Mouse (Mus musculus) kidney, postnatal 0 days (tissue): ENCODE results near the gene Ncoa7. TPM values are rescaled to one million over a fixed set of nuclear protein-coding genes. Genes with fewer than 3 reads are reported as not detected.
"Not testable (repeated sequence)": the region's sequence is repeated elsewhere in the genome, so short reads cannot be mapped to it uniquely, and the experiment has no call there.

Source experiments
- ATAC-seq: fragments of 200-750 bp; cut with Nextera tagmentation; replicated peaks from 2 replicates; pipeline ENCODE4 v1.8.0; 2017; ENCODE audit warnings: low read depth, moderate number of reproducible peaks, moderate TSS enrichment, moderate library complexity; ENCODE audit not compliant: low FRiP score
- DNase-seq: peaks from one replicate; pipeline ENCODE4 v3.0.0-alpha.2; 2016; ENCODE audit warnings: low spot score
- H3K27ac ChIP-seq: fragments of 300-500 bp; sonication (generic); 2 replicates; pipeline ENCODE4 v1.5.1; 2014; ENCODE audit warnings: mild to moderate bottlenecking
- H3K27me3 ChIP-seq: fragments of 300-500 bp; sonication (generic); 2 replicates; pipeline ENCODE4 v1.6.1; 2014; ENCODE audit warnings: low read length, mixed read lengths; ENCODE audit not compliant: insufficient read depth
- H3K36me3 ChIP-seq: fragments of 300-500 bp; sonication (generic); 2 replicates; pipeline ENCODE4 v1.6.1; 2014; ENCODE audit warnings: low read length, mixed read lengths; ENCODE audit not compliant: insufficient read depth
- H3K4me1 ChIP-seq: fragments of 300-500 bp; sonication (generic); replicated peaks from 2 replicates; pipeline ENCODE4 v1.6.1; 2014; ENCODE audit warnings: antibody characterized with exemption, low read length, mixed read lengths; ENCODE audit not compliant: insufficient read depth
- H3K4me2 ChIP-seq: fragments of 300-500 bp; sonication (generic); 2 replicates; pipeline ENCODE4 v1.6.1; 2014; ENCODE audit warnings: mild to moderate bottlenecking, low read length, moderate library complexity, mixed read lengths
- H3K4me3 ChIP-seq: fragments of 300-500 bp; sonication (generic); replicated peaks from 2 replicates; pipeline ENCODE4 v1.5.1; 2014; ENCODE audit warnings: low read depth, low read length
- H3K9ac ChIP-seq: fragments of 300-500 bp; sonication (generic); 2 replicates; pipeline ENCODE4 v1.6.1; 2014; ENCODE audit warnings: low read depth, low read length
- H3K9me3 ChIP-seq: fragments of 300-500 bp; sonication (generic); replicated peaks from 2 replicates; pipeline ENCODE4 v1.6.1; 2016; ENCODE audit warnings: low read length, inconsistent platforms, mixed read lengths
- CTCF ChIP-seq: IDR thresholded peaks from 2 replicates; pipeline ENCODE4 v1.5.1; 2016; ENCODE audit warnings: antibody characterized with exemption, low read depth, mild to moderate bottlenecking, moderate library complexity
- WGBS: fragments of 180-500 bp; shearing (Covaris S2); extraction: QIAGEN DNeasy Blood & Tissue Kit; methylation state at CpG from one replicate; pipeline ENCODE4 v1.1.7; 2014; 5-methylcytosine and 5-hydroxymethylcytosine counted together
- polyA plus RNA-seq: library from polyadenylated mRNA; unstranded; fragments of >200 nt; fragmentation: Nextera tagmentation; extraction: Ambion mirVana; gene quantifications from 2 replicates; pipeline ENCODE4 v1.2.1, GENCODE M21; 2015

Ncoa7 gene
- polyA plus RNA-seq, 1 experiment from 2014 or later = 19.6 TPM

- DNase-seq = no peak
- 86% methylated on average over 6 of the region's 6 CpGs for WGBS
- ATAC-seq = no peak
- no peaks in the 10 kb centered on the region for H3K36me3 ChIP-seq
- H3K4me2 ChIP-seq = no peak overlapping the region
- H3K4me1 ChIP-seq = no peaks in the 10 kb centered on the region
- no peaks in the 10 kb centered on the region for H3K27me3 ChIP-seq
- TF ChIP-seq CTCF = peak; percentile 51; the same call in 1 of the 2 replicates
- no peak overlapping the region for H3K4me3 ChIP-seq
- H3K9ac ChIP-seq = no peak overlapping the region
- no peaks in the 10 kb centered on the region for H3K9me3 ChIP-seq
- H3K27ac ChIP-seq = no peak overlapping the region
These were observed 142.4 kb downstream of the Ncoa7 start for GRCm38 (mm10) chr10:30660564-30661328.

- TF ChIP-seq CTCF = no peak
- peak overlapping the region; percentile 70 for H3K4me2 ChIP-seq
- peak overlapping the region; percentile 76 for H3K27ac ChIP-seq
- no peaks in the 10 kb centered on the region for H3K4me1 ChIP-seq
- ATAC-seq (peak; percentile 84), DNase-seq (peak; percentile 89)
- peak overlapping the region; percentile 43 for H3K4me3 ChIP-seq
- H3K9ac ChIP-seq = peak overlapping the region; percentile 54; the same call in 1 of the 2 replicates
- no peaks in the 10 kb centered on the region for H3K9me3 ChIP-seq
- 0 out of 2 replicates have a peak, but pooled peaks cover 12% of the 10 kb centered on the region for H3K36me3 ChIP-seq
- WGBS = 1% methylated on average over 5 of the region's 5 CpGs
- H3K27me3 ChIP-seq = no peaks in the 10 kb centered on the region
These were observed 147.5 kb downstream of the Ncoa7 start for GRCm38 (mm10) chr10:30655655-30656054.

- Histone ChIP-seq H3K36me3 (0 out of 2 replicates have a peak, but pooled peaks cover 20% of the 10 kb centered on the region), H3K9me3 (no peaks in the 10 kb centered on the region), H3K4me1 (no peaks in the 10 kb centered on the region), H3K9ac (no peak overlapping the region), H3K27ac (no peak overlapping the region), H3K27me3 (no peaks in the 10 kb centered on the region), H3K4me2 (no peak overlapping the region), H3K4me3 (no peak overlapping the region)
- no peak for TF ChIP-seq CTCF
- DNase-seq (no peak), ATAC-seq (no peak)
- 29% methylated on average over 2 of the region's 2 CpGs for WGBS
These were observed 155.4 kb downstream of the Ncoa7 start for GRCm38 (mm10) chr10:30647681-30648080.

- WGBS = 75% methylated on average over 3 of the region's 3 CpGs
- ATAC-seq = no peak
- no peak for TF ChIP-seq CTCF
- H3K4me1 ChIP-seq = no peaks in the 10 kb centered on the region
- no peaks in the 10 kb centered on the region for H3K9me3 ChIP-seq
- no peaks in the 10 kb centered on the region for H3K36me3 ChIP-seq
- H3K9ac ChIP-seq = no peak overlapping the region
- no peak overlapping the region for H3K27ac ChIP-seq
- no peak for DNase-seq
- H3K4me2 ChIP-seq = no peak overlapping the region
- no peaks in the 10 kb centered on the region for H3K27me3 ChIP-seq
- no peak overlapping the region for H3K4me3 ChIP-seq
These were observed 164.9 kb downstream of the Ncoa7 start for GRCm38 (mm10) chr10:30638216-30638615.

GRCm38 (mm10) chr10:30636474-30637154 lies 166.5 kb downstream of the Ncoa7 start:
- ATAC-seq = not testable (repeated sequence)

GRCm38 (mm10) chr10:30632718-30633117 lies 170.4 kb downstream of the Ncoa7 start:
- Histone ChIP-seq H3K4me1 (no peaks in the 10 kb centered on the region), H3K9ac (no peak overlapping the region), H3K36me3 (no peaks in the 10 kb centered on the region), H3K4me2 (no peak overlapping the region), H3K27me3 (no peaks in the 10 kb centered on the region), H3K4me3 (no peak overlapping the region), H3K27ac (no peak overlapping the region), H3K9me3 (no peaks in the 10 kb centered on the region)
- ATAC-seq (no peak), DNase-seq (no peak)
- TF ChIP-seq CTCF = no peak
- WGBS = 96% methylated on average over 1 of the region's 1 CpGs

More at GRCm38 (mm10) chr10:30636474-30637154, 166.5 kb downstream of the Ncoa7 start:
- H3K4me2 ChIP-seq, H3K9ac ChIP-seq, DNase-seq, H3K4me3 ChIP-seq, H3K36me3 ChIP-seq, H3K9me3 ChIP-seq, H3K27me3 ChIP-seq, H3K27ac ChIP-seq, H3K4me1 ChIP-seq: not testable (repeated sequence)
- 81% methylated on average over 1 of the region's 1 CpGs for WGBS
